Mouse (Mus musculus): ENCODE data around the gene Gm10837. TPM values are rescaled to one million over a fixed set of nuclear protein-coding genes. Genes with fewer than 3 reads are reported as not detected.
"Not testable (repeated sequence)": the region's sequence is repeated elsewhere in the genome, so short reads cannot be mapped to it uniquely, and the experiment has no call there.

Gm10837 gene
- polyA plus RNA-seq, 1 experiment from 2014 or later, result 0.35 TPM

DNA sequence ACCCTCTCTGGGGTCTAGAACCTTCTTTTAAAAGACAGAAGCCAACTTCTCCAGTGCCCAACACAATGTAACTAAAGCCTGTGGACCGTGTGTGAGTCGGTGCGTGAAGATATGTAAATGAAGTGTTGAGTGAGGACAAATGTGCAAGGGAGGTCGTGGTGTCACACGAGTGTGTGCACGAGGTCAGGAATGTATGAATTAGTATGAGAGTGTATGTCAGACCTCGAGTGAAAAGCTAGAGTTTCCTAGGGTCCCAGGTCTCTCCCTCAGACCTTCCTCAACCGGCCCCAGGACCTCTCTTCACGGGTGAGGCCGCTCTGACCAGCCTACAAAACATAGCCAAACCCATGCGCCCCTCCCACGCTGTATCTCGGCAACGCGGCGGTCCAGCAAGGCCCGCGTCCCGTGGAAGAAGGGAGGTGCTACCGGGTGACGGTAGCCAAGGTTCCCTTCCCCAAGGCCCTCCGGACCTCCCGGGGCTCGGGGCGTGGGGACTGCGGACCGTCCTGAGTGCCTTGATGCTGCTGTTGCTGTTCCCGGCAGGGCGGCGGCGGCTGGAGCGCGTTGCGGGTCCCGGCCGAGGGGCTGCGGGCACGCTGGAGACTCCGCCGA is 27.2 kb upstream of the Gm10837 start:
- Histone ChIP-seq H3K9me3 (ENCODE audit: control insufficient read depth, low read length) (no peaks in the 10 kb centered on the region), H3K4me3 (ENCODE audit: low read depth, low read length) (peak overlapping the region; percentile 43), H3K27me3 (ENCODE audit: control insufficient read depth, insufficient read depth, low read length) (peaks cover 29% of the 10 kb centered on the region), H3K9ac (replicated peaks; ENCODE audit: low read depth, low read length) (peak overlapping the region; percentile 58), H3K4me2 (ENCODE audit: low read depth, low read length) (peak overlapping the region; percentile 60), H3K36me3 (ENCODE audit: control insufficient read depth, insufficient read depth, low read length) (no peaks in the 10 kb centered on the region), H3K27ac (ENCODE audit: low read depth, low read length) (peak overlapping the region; percentile 36; the same call in 1 of the 2 replicates), H3K4me1 (ENCODE audit: control insufficient read depth, insufficient read depth, low read length) (peaks cover 10% of the 10 kb centered on the region)
- 1% methylated on average over 40 of the region's 40 CpGs for WGBS
- ATAC-seq (ENCODE audit: low read depth), result no peak

DNA sequence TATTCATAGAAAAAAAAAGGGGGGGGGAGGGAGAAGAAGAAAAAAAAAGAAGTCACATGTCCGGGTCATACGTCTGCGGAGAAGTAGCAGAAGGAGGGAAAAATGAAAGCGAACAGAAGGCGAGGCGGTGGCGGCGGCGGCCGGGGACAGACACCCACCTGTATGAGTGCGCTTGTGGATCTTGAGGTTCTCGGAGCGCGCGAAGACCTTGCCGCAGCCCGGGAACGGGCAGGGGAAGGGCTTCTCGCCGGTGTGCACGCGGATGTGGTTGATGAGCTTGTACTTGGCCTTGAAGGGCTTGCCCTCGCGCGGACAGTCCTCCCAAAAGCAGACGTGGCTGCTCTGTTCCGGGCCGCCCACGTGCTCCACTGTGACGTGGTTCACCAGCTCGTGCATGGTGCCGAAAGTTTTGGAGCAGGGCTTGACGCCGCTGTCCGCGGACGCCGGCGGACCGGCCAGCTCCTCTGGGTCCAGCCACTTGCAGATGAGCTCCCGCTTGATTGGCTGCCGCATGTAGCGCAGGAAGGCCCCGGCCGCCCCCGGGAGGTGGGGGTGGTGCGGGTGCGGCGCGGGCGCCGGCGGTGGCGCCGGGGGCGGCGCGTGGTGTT is 26.5 kb upstream of the Gm10837 start:
- Histone ChIP-seq H3K4me3 (ENCODE audit: low read depth, low read length) (peak overlapping the region; percentile 43), H3K27me3 (ENCODE audit: control insufficient read depth, insufficient read depth, low read length) (peaks cover 33% of the 10 kb centered on the region), H3K4me1 (ENCODE audit: control insufficient read depth, insufficient read depth, low read length) (peaks cover 10% of the 10 kb centered on the region), H3K27ac (ENCODE audit: low read depth, low read length) (peak overlapping the region; percentile 73), H3K4me2 (ENCODE audit: low read depth, low read length) (peak overlapping the region; percentile 60), H3K9ac (replicated peaks; ENCODE audit: low read depth, low read length) (peak overlapping the region; percentile 58)
- not testable (repeated sequence) for H3K9me3 ChIP-seq (ENCODE audit: control insufficient read depth, low read length); H3K36me3 ChIP-seq (ENCODE audit: control insufficient read depth, insufficient read depth, low read length)
- WGBS, result 0% methylated on average over 49 of the region's 58 CpGs
- peak; percentile 28; the same call in 1 of the 2 replicates for ATAC-seq (ENCODE audit: low read depth)

DNA sequence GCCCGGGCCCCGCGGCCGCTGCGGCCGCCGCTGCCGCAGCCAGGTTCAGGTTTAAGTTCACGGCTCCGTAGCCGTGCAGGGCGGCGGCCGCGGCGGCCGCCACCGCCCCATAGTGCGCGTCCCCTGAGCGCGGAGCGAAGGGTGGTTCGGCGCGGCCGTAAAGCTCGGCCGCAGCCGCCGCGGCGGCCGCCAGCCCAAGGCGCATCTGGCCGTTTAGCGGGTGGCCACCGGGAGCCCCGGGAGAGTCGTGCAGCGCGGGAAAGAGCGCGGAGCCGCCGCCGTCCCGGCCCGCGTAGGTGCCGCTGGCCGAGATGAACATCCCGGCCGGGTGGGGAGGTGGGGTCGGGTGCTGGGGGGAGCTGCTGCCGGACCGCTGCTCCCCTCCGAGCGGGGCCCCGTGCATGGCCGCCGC is 26.0 kb upstream of the Gm10837 start:
- WGBS, result 0% methylated on average over 58 of the region's 62 CpGs
- H3K9ac ChIP-seq (replicated peaks; ENCODE audit: low read depth, low read length), result peak overlapping the region; percentile 58
- peaks cover 34% of the 10 kb centered on the region for H3K27me3 ChIP-seq (ENCODE audit: control insufficient read depth, insufficient read depth, low read length)

DNA sequence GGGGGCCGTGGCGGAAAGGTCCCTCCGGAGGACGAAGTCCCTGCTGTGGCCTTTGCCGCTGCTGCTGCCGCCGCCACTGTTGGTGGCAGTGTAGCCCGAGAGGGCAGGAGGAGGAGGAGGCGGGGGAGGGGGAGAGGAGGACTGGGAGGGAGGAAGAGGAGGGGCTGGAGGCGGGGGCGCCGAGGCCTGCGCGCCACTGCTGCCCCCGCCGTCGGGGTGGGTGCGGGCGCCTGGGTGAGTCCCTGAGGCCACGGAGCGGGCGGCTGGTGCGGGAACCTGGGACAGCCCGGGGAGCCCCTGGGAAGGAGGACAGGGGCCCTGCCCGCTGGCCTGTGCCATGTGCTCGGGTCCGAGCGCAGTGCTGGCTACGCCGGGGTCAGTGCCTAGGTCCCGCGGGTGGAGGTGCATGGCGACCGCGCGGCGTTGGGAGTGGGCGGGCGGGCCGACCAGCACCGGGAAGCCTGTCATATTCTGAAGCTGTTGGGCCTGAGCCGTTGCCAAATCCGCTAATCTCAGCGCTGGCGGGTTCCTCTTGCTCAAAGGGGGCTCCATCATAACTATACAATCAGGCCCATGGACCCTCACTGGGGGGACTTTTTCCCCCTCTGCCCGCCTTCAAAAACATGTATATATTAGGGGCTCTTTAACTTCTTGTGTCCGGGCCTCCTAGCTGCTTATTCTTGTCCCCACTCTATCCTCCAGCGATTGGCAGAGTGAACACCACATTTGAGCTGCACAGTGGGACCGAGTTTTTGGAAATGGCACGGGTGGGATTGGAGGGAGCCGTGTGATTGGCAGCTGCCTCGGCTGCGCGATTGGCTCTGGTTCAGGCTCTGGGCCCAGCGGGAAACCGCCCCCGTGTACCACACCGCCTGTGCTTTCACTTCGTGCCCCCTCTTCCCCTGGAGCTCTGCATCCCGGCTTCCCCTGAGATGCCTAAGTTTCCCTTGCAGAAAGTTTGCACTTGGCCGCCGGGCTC is 25.3 kb upstream of the Gm10837 start, which contains the start of gene Zic5:
Gene Zic5, minus strand, starts transcription at position 915 of the 979 bp plus-strand sequence.
- Histone ChIP-seq H3K9ac (replicated peaks; ENCODE audit: low read depth, low read length) (peak within 1 kb of the TSS; percentile 58), H3K9me3 (ENCODE audit: control insufficient read depth, low read length) (no peaks in the 10 kb centered on the region), H3K27me3 (ENCODE audit: control insufficient read depth, insufficient read depth, low read length) (peaks cover 37% of the 10 kb centered on the region), H3K4me3 (ENCODE audit: low read depth, low read length) (peak within 1 kb of the TSS; percentile 43), H3K27ac (ENCODE audit: low read depth, low read length) (peak within 1 kb of the TSS; percentile 73), H3K4me2 (ENCODE audit: low read depth, low read length) (peak within 1 kb of the TSS; percentile 60), H3K4me1 (ENCODE audit: control insufficient read depth, insufficient read depth, low read length) (peaks cover 10% of the 10 kb centered on the region), H3K36me3 (ENCODE audit: control insufficient read depth, insufficient read depth, low read length) (no peaks in the 10 kb centered on the region)
- whole genome bisulfite sequencing, result under 1% methylated on average over 58 of the region's 62 CpGs
- ATAC-seq (ENCODE audit: low read depth), result peak; percentile 68

More for the DNA sequence above, 26.0 kb upstream of the Gm10837 start:
- H3K4me1 ChIP-seq (ENCODE audit: control insufficient read depth, insufficient read depth, low read length), result peaks cover 10% of the 10 kb centered on the region
- H3K36me3 ChIP-seq (ENCODE audit: control insufficient read depth, insufficient read depth, low read length), result no peaks in the 10 kb centered on the region
- ATAC-seq (ENCODE audit: low read depth), result 0 out of 2 replicates have a peak, but pooled peaks have one; percentile 12
- H3K4me3 ChIP-seq (ENCODE audit: low read depth, low read length), result peak overlapping the region; percentile 43
- H3K27ac ChIP-seq (ENCODE audit: low read depth, low read length), result peak overlapping the region; percentile 73
- H3K9me3 ChIP-seq (ENCODE audit: control insufficient read depth, low read length), result no peaks in the 10 kb centered on the region
- H3K4me2 ChIP-seq (ENCODE audit: low read depth, low read length), result peak overlapping the region; percentile 60

DNA sequence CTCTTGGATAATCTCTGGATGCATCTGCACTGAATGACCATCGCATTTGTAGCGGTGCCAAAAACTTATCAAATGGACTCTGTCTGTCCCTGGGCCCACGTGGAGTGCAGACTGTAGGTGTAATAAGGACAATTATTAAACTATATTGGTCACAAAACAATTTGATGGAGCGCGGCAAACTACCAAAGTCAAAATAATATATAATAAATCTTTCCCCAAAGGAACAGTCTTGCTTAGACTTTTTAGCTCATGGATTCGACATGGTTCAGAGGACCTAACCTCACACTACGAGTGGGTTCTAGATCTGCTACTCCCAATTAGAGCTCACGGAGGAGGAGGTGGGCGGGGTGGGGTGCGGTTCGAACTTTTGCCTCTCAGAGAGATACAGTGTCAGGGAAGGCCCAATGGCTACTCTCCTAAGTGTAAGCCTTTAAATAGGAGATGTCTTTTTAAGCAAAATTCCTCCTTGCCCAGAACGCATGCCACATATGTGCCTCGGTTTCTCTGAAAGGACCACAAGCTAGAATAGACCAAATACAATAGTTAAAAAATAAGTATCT is 24.4 kb upstream of the Gm10837 start:
- 18% methylated on average over 13 of the region's 13 CpGs for WGBS
- Histone ChIP-seq H3K4me3 (ENCODE audit: low read depth, low read length) (peak overlapping the region; percentile 43), H3K4me1 (ENCODE audit: control insufficient read depth, insufficient read depth, low read length) (peaks cover 10% of the 10 kb centered on the region), H3K27me3 (ENCODE audit: control insufficient read depth, insufficient read depth, low read length) (peaks cover 42% of the 10 kb centered on the region), H3K9ac (replicated peaks; ENCODE audit: low read depth, low read length) (no peak overlapping the region), H3K27ac (ENCODE audit: low read depth, low read length) (no peak overlapping the region), H3K4me2 (ENCODE audit: low read depth, low read length) (peak overlapping the region; percentile 60), H3K9me3 (ENCODE audit: control insufficient read depth, low read length) (no peaks in the 10 kb centered on the region), H3K36me3 (ENCODE audit: control insufficient read depth, insufficient read depth, low read length) (no peaks in the 10 kb centered on the region)
- ATAC-seq (ENCODE audit: low read depth), result no peak

DNA sequence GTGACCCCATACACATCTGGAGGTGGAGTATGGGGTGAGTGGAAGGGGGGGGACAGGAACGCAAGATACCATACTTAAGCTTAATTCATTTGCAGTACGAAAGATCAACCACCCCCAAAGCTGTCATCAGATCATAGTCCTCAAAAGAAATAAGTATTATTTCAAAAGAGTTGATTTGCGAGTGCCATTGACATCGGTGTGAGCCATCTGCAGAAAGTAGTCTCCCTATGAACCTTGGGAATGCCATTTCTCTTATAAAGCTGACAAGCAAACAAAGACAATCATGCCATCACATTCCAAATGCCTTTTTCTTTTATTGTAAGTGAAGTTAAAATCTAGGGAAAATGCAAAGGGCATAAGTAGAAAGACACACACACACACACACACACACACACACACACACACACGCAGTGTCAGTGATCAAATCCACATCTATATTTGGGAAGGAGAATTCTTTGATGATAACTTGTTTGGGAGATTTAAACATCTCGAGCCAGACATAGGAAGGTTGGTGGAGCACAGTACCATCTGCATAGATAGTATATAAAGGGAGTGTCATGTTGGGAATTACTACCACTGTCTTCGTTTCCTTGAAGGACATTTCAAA is 23.5 kb upstream of the Gm10837 start:
- Histone ChIP-seq H3K4me3 (ENCODE audit: low read depth, low read length) (no peak overlapping the region), H3K4me1 (ENCODE audit: control insufficient read depth, insufficient read depth, low read length) (peaks cover 10% of the 10 kb centered on the region), H3K4me2 (ENCODE audit: low read depth, low read length) (no peak overlapping the region), H3K9me3 (ENCODE audit: control insufficient read depth, low read length) (no peaks in the 10 kb centered on the region), H3K27me3 (ENCODE audit: control insufficient read depth, insufficient read depth, low read length) (peaks cover 39% of the 10 kb centered on the region), H3K36me3 (ENCODE audit: control insufficient read depth, insufficient read depth, low read length) (no peaks in the 10 kb centered on the region), H3K27ac (ENCODE audit: low read depth, low read length) (no peak overlapping the region), H3K9ac (replicated peaks; ENCODE audit: low read depth, low read length) (no peak overlapping the region)
- no peak for ATAC-seq (ENCODE audit: low read depth)
- WGBS, result 23% methylated on average over 7 of the region's 7 CpGs

DNA sequence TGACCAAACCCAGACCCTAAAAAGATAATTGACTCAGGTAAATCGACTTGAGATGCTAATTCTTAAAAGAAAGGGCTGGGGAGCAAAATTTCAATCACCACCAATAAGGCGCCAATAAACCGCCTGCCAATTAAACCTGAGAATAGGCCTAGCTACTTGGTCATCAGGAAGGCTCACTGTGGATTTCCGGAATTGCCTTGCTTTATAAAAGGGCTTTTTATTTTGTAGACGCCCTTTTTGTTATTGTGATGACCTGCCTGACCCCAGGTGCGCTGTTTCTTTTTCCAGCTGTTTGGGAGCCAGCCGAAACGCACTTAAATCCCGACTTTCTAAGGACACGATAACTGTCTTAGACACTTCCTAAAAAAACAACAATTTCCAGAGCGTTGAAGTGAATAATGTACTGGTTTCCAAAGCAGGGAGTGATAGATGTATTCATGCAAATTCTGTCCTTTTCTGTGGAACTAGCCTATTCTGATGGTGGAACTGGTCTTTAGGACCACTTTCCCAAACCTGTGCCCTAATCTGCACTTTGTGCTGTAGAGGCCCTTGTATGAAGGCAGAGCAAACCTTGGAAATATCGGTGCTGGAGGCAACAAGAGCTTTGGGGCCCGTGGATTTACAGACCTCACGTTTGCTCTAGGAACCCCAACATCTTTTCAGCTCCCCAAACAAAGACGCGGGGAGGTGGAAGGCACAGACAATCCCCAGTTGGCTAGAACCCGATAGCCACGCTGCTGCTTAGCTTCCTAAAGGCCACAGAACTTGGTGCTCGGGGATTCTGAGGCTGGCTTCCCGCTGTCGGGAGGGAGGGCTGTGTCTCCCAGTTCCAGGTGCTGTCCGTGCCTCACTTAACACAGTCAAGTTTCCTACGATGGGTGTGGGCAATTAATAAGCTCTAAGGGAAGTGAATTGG is 22.2 kb upstream of the Gm10837 start:
- H3K9me3 ChIP-seq (ENCODE audit: control insufficient read depth, low read length), result no peaks in the 10 kb centered on the region
- H3K27me3 ChIP-seq (ENCODE audit: control insufficient read depth, insufficient read depth, low read length), result peaks cover 38% of the 10 kb centered on the region
- H3K9ac ChIP-seq (replicated peaks; ENCODE audit: low read depth, low read length), result no peak overlapping the region
- H3K4me2 ChIP-seq (ENCODE audit: low read depth, low read length), result no peak overlapping the region; the same call in 1 of the 2 replicates
- H3K4me3 ChIP-seq (ENCODE audit: low read depth, low read length), result no peak overlapping the region
- no peak for ATAC-seq (ENCODE audit: low read depth)
- no peaks in the 10 kb centered on the region for H3K36me3 ChIP-seq (ENCODE audit: control insufficient read depth, insufficient read depth, low read length)
- peaks cover 10% of the 10 kb centered on the region for H3K4me1 ChIP-seq (ENCODE audit: control insufficient read depth, insufficient read depth, low read length)
- WGBS, result 13% methylated on average over 23 of the region's 23 CpGs
- H3K27ac ChIP-seq (ENCODE audit: low read depth, low read length), result peak overlapping the region; percentile 34; the same call in 1 of the 2 replicates
